Mouse (Mus musculus): ENCODE data around the gene Crat. TPM values are rescaled to one million over a fixed set of nuclear protein-coding genes. Genes with fewer than 3 reads are reported as not detected.

Crat gene
- polyA plus RNA-seq, 1 experiment = 55.0 TPM

DNA sequence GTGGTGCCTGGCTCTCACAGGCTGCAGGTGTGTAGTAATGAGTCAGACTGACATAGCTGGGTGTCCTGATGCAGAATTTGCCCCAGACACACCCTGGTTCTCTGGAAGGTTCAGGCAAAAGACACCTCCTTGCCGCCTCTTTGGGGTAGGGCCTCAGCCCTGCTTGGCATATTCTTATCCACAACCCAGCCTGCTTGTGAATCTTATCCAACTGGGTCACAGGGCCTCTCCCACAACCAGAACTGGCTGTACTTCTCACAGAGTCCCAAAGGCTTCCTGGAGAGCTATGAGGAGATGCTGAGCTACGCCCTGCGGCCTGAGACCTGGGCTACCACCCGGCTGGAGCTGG lies 34.3 kb downstream of the Crat start:
- Histone ChIP-seq H3K27me3 (replicated peaks) (no peaks in the 10 kb centered on the region), H3K4me3 (replicated peaks) (no peak overlapping the region), H3K9me3 (peaks cover 8% of the 10 kb centered on the region), H3K36me3 (replicated peaks; ENCODE audit: low read length) (peaks cover 97% of the 10 kb centered on the region), H3K4me1 (peaks cover 82% of the 10 kb centered on the region)
- TF ChIP-seq GATA1 (IDR thresholded peaks at IDR 0.05; ENCODE audit: borderline replicate concordance, low read length) (no peak), FLI1 (IDR thresholded peaks at IDR 0.05; ENCODE audit: low read length) (no peak)

- Histone ChIP-seq H3K36me3 (replicated peaks; ENCODE audit: low read length) (peaks cover 97% of the 10 kb centered on the region), H3K4me1 (peaks cover 81% of the 10 kb centered on the region), H3K27me3 (replicated peaks) (no peaks in the 10 kb centered on the region), H3K9me3 (peaks cover 5% of the 10 kb centered on the region), H3K4me3 (replicated peaks) (peak overlapping the region; percentile 76)
- TF ChIP-seq GATA1 (IDR thresholded peaks at IDR 0.05; ENCODE audit: borderline replicate concordance, low read length) (no peak), FLI1 (IDR thresholded peaks at IDR 0.05; ENCODE audit: low read length) (no peak)
These were observed 34.8 kb downstream of the Crat start for GRCm38 (mm10) chr2:30380564-30381376.

- H3K36me3 ChIP-seq (replicated peaks; ENCODE audit: low read length) = peaks cover 95% of the 10 kb centered on the region
- H3K27me3 ChIP-seq (replicated peaks) = no peaks in the 10 kb centered on the region
- peaks cover 66% of the 10 kb centered on the region for H3K4me1 ChIP-seq
- H3K4me3 ChIP-seq (replicated peaks) = no peak overlapping the region
- H3K9me3 ChIP-seq = no peaks in the 10 kb centered on the region
- no peak for TF ChIP-seq FLI1 (IDR thresholded peaks at IDR 0.05; ENCODE audit: low read length)
- TF ChIP-seq GATA1 (IDR thresholded peaks at IDR 0.05; ENCODE audit: borderline replicate concordance, low read length) = no peak
These were observed 36.3 kb downstream of the Crat start for GRCm38 (mm10) chr2:30379307-30379706.

- Histone ChIP-seq H3K9me3 (no peaks in the 10 kb centered on the region), H3K4me1 (peaks cover 53% of the 10 kb centered on the region), H3K27me3 (replicated peaks) (no peaks in the 10 kb centered on the region), H3K36me3 (replicated peaks; ENCODE audit: low read length) (peaks cover 93% of the 10 kb centered on the region), H3K4me3 (replicated peaks) (peak overlapping the region; percentile 30)
- TF ChIP-seq GATA1 (IDR thresholded peaks at IDR 0.05; ENCODE audit: borderline replicate concordance, low read length) (no peak), FLI1 (IDR thresholded peaks at IDR 0.05; ENCODE audit: low read length) (no peak)
These were observed 37.9 kb downstream of the Crat start for GRCm38 (mm10) chr2:30377721-30378120.

- TF ChIP-seq GATA1 (IDR thresholded peaks at IDR 0.05; ENCODE audit: borderline replicate concordance, low read length) (no peak), FLI1 (IDR thresholded peaks at IDR 0.05; ENCODE audit: low read length) (no peak)
- no peaks in the 10 kb centered on the region for H3K9me3 ChIP-seq
- H3K4me3 ChIP-seq (replicated peaks) = no peak overlapping the region
- H3K36me3 ChIP-seq (replicated peaks; ENCODE audit: low read length) = peaks cover 92% of the 10 kb centered on the region
- H3K4me1 ChIP-seq = peaks cover 35% of the 10 kb centered on the region
- H3K27me3 ChIP-seq (replicated peaks) = no peaks in the 10 kb centered on the region
These were observed 39.7 kb downstream of the Crat start for GRCm38 (mm10) chr2:30375893-30376292.

GRCm38 (mm10) chr2:30372726-30373125 lies 42.9 kb downstream of the Crat start:
- H3K27me3 ChIP-seq (replicated peaks) = no peaks in the 10 kb centered on the region
- no peaks in the 10 kb centered on the region for H3K9me3 ChIP-seq
- TF ChIP-seq FLI1 (IDR thresholded peaks at IDR 0.05; ENCODE audit: low read length) (no peak), GATA1 (IDR thresholded peaks at IDR 0.05; ENCODE audit: borderline replicate concordance, low read length) (no peak)
- H3K4me1 ChIP-seq = peaks cover 6% of the 10 kb centered on the region
- no peak overlapping the region for H3K4me3 ChIP-seq (replicated peaks)
- peaks cover 96% of the 10 kb centered on the region for H3K36me3 ChIP-seq (replicated peaks; ENCODE audit: low read length)

DNA sequence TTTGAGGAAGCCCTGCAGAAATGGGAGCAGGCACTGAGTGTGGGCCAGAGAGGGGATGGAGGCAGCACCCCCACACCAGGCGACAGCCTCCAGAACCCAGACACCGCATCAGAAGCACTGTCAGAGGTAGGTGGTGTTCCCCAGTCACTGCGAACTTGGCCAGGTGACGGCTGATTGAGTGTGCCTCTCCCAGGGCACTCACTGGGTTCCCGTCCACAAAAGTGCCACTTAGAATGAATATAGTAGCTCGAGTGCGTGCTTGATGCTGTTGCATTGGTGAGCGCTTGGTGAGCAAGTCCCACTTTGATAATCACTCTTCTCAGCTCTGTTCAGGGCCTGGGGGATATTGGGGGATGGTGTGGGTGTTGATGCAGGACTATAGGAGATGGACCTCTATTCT lies 44.1 kb downstream of the Crat start:
- no peak for TF ChIP-seq FLI1 (IDR thresholded peaks at IDR 0.05; ENCODE audit: low read length)
- no peak for TF ChIP-seq GATA1 (IDR thresholded peaks at IDR 0.05; ENCODE audit: borderline replicate concordance, low read length)
- Histone ChIP-seq H3K36me3 (replicated peaks; ENCODE audit: low read length) (peaks cover 94% of the 10 kb centered on the region), H3K27me3 (replicated peaks) (no peaks in the 10 kb centered on the region)

DNA sequence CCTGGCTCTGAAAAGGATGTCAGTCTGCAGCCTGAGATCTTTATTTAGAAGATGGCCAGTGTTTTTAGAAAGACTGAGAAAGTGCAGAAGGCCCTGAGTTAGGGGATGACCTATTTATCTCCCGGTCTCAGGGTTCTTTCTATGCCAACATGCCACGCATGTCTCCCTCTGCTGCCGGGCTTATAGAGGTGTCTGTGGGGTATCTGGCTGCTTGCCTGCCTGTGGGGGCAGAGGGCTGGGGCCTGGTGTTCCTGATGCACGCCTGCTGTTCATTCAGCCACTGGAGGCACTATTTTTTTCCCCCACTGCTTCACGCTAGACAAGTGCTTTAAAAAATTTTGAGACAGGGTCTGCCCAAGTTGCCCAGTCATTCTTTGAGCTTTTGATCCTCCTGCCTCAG lies 49.4 kb downstream of the Crat start:
- Histone ChIP-seq H3K36me3 (replicated peaks; ENCODE audit: low read length) (peaks cover 46% of the 10 kb centered on the region), H3K27me3 (replicated peaks) (no peaks in the 10 kb centered on the region), H3K9me3 (no peaks in the 10 kb centered on the region), H3K4me1 (peaks cover 44% of the 10 kb centered on the region), H3K4me3 (replicated peaks) (peak overlapping the region; percentile 62)
- TF ChIP-seq GATA1 (IDR thresholded peaks at IDR 0.05; ENCODE audit: borderline replicate concordance, low read length) = no peak
- TF ChIP-seq FLI1 (IDR thresholded peaks at IDR 0.05; ENCODE audit: low read length) = no peak

More for the DNA sequence above, 44.1 kb downstream of the Crat start:
- Histone ChIP-seq H3K9me3 (no peaks in the 10 kb centered on the region), H3K4me3 (replicated peaks) (no peak overlapping the region), H3K4me1 (peaks cover 15% of the 10 kb centered on the region)

GRCm38 (mm10) chr2:30365281-30366069 lies 50.1 kb downstream of the Crat start:
- Histone ChIP-seq H3K9me3 (no peaks in the 10 kb centered on the region), H3K4me3 (replicated peaks) (peak overlapping the region; percentile 97), H3K4me1 (peaks cover 44% of the 10 kb centered on the region), H3K27me3 (replicated peaks) (no peaks in the 10 kb centered on the region), H3K36me3 (replicated peaks; ENCODE audit: low read length) (peaks cover 38% of the 10 kb centered on the region)
- TF ChIP-seq FLI1 (IDR thresholded peaks at IDR 0.05; ENCODE audit: low read length) (no peak), GATA1 (IDR thresholded peaks at IDR 0.05; ENCODE audit: borderline replicate concordance, low read length) (no peak)
